Mouse (Mus musculus) layer of hippocampus, postnatal 10 days (tissue): Measurements from ENCODE around the gene Gm20388. TPM values are rescaled to one million over a fixed set of nuclear protein-coding genes. Genes with fewer than 3 reads are reported as not detected.

Experiments
- DNase-seq, 2 experiments: peaks; one replicate each; pipeline ENCODE4 v3.0.0; 2021; ENCODE audit warnings: low spot score in 2 of 2
- total RNA-seq, 2 experiments: library from RNA; stranded (reverse); gene quantifications; 2 replicates each; pipeline ENCODE4 v1.2.3; 2021

The Gm20388 gene
- total RNA-seq, 2 experiments from 2014 or later: not detected

- DNase-seq: no peak
These were observed 251.2 kb downstream of the Gm20388 start for GRCm38 (mm10) chr8:120161658-120162403.

- DNase-seq: no peak
These were observed 251.7 kb downstream of the Gm20388 start for GRCm38 (mm10) chr8:120162404-120162752.

- no peak for DNase-seq
These were observed 252.7 kb downstream of the Gm20388 start for GRCm38 (mm10) chr8:120163376-120163775.

GRCm38 (mm10) chr8:120164026-120164425 is 253.4 kb downstream of the Gm20388 start:
- DNase-seq: no peak

GRCm38 (mm10) chr8:120167136-120167535 is 256.5 kb downstream of the Gm20388 start:
- DNase-seq: no peak

GRCm38 (mm10) chr8:120167821-120168220 is 257.2 kb downstream of the Gm20388 start:
- DNase-seq: peak; percentile 64 to 70

- no peak for DNase-seq
These were observed 258.5 kb downstream of the Gm20388 start for GRCm38 (mm10) chr8:120169119-120169518.

- no peak for DNase-seq
These were observed 262.6 kb downstream of the Gm20388 start for GRCm38 (mm10) chr8:120173195-120173594.

GRCm38 (mm10) chr8:120174606-120175005 is 264.0 kb downstream of the Gm20388 start:
- DNase-seq: no peak

GRCm38 (mm10) chr8:120176605-120177004 is 266.0 kb downstream of the Gm20388 start:
- DNase-seq: no peak

- DNase-seq: peak; percentile 58 to 67
These were observed 266.9 kb downstream of the Gm20388 start, which contains the start of gene Fam92b for GRCm38 (mm10) chr8:120177318-120178123. Gene Fam92b (minus strand): TSS chr8:120177466.

GRCm38 (mm10) chr8:120178124-120178514 is 267.5 kb downstream of the Gm20388 start:
- DNase-seq: no peak

- peak; percentile 98 for DNase-seq
These were observed 268.4 kb downstream of the Gm20388 start for GRCm38 (mm10) chr8:120179027-120179431.

- no peak for DNase-seq
These were observed 269.9 kb downstream of the Gm20388 start for GRCm38 (mm10) chr8:120180445-120180970.

GRCm38 (mm10) chr8:120181274-120181673 is 270.6 kb downstream of the Gm20388 start:
- DNase-seq: no peak

GRCm38 (mm10) chr8:120181861-120182414 is 271.3 kb downstream of the Gm20388 start:
- DNase-seq: no peak

- DNase-seq: peak in 1 of 2 experiments; percentile 25
These were observed 273.7 kb downstream of the Gm20388 start for GRCm38 (mm10) chr8:120184366-120184765.

GRCm38 (mm10) chr8:120184850-120185792 is 274.5 kb downstream of the Gm20388 start:
- DNase-seq: peak in 1 of 2 experiments; percentile 47

- peak in 1 of 2 experiments; percentile 49 for DNase-seq
These were observed 275.8 kb downstream of the Gm20388 start for GRCm38 (mm10) chr8:120186454-120186853.

GRCm38 (mm10) chr8:120188510-120188909 is 277.9 kb downstream of the Gm20388 start:
- DNase-seq: no peak

GRCm38 (mm10) chr8:120189440-120189839 is 278.8 kb downstream of the Gm20388 start:
- no peak for DNase-seq
